Mouse (Mus musculus): ENCODE data around the gene Cox7a1. TPM values are rescaled to one million over a fixed set of nuclear protein-coding genes. Genes with fewer than 3 reads are reported as not detected.
"Not testable (repeated sequence)": the region's sequence is repeated elsewhere in the genome, so short reads cannot be mapped to it uniquely, and the experiment has no call there.

Cox7a1 gene
- 100 to 1,000 TPM; 268 to 275 TPM for total RNA-seq (2021)
- long read RNA-seq, experiment 1, transcript Cox7a1-201 (4 exons, 393 nt) = major isoform, 59 of 74 reads
- long read RNA-seq, experiment 1, partial matches to known transcripts = 11 of 74 reads
- long read RNA-seq, experiment 1, other reads (novel, unspliced or antisense) = 2 of 74 reads
- long read RNA-seq, experiment 2, transcript Cox7a1-201 (4 exons, 393 nt) = major isoform, 63 of 75 reads
- long read RNA-seq, experiment 2, partial matches to known transcripts = 9 of 75 reads
- long read RNA-seq, experiment 2, other reads (novel, unspliced or antisense) = 0 of 75 reads

GRCm38 (mm10) chr7:30183879-30184289 lies at the start of gene Cox7a1:
Cox7a1 (plus strand) TSS chr7:30184144.
- DNase-seq (ENCODE audit: low spot score in 2 of 2) = peak in 1 of 2 experiments; percentile 83

GRCm38 (mm10) chr7:30136826-30137225 lies 47.1 kb upstream of the Cox7a1 start:
- no peak for DNase-seq (ENCODE audit: low spot score in 2 of 2)

- no peak for DNase-seq (ENCODE audit: low spot score in 2 of 2)
Measured at GRCm38 (mm10) chr7:30143170-30143554, 40.8 kb upstream of the Cox7a1 start.

GRCm38 (mm10) chr7:30143555-30144209 lies 40.3 kb upstream of the Cox7a1 start:
- peak; percentile 49 to 76 for DNase-seq (ENCODE audit: low spot score in 2 of 2)

- DNase-seq (ENCODE audit: low spot score in 2 of 2) = no peak
Measured at GRCm38 (mm10) chr7:30147011-30147410, 36.9 kb upstream of the Cox7a1 start.

GRCm38 (mm10) chr7:30154040-30154439 lies 29.9 kb upstream of the Cox7a1 start:
- no peak for DNase-seq (ENCODE audit: low spot score in 2 of 2)

GRCm38 (mm10) chr7:30155507-30155906 lies 28.4 kb upstream of the Cox7a1 start:
- no peak for DNase-seq (ENCODE audit: low spot score in 2 of 2)

- no peak for DNase-seq (ENCODE audit: low spot score in 2 of 2)
Measured at GRCm38 (mm10) chr7:30163113-30163512, 20.8 kb upstream of the Cox7a1 start.

GRCm38 (mm10) chr7:30164745-30165144 lies 19.2 kb upstream of the Cox7a1 start:
- no peak for DNase-seq (ENCODE audit: low spot score in 2 of 2)

GRCm38 (mm10) chr7:30168914-30169582 lies 14.9 kb upstream of the Cox7a1 start:
- DNase-seq (ENCODE audit: low spot score in 2 of 2) = no peak

GRCm38 (mm10) chr7:30169583-30170282 lies 14.2 kb upstream of the Cox7a1 start, which contains the start of gene Zfp146:
Zfp146 (minus strand) TSS chr7:30169750.
- DNase-seq (ENCODE audit: low spot score in 2 of 2) = peak; percentile 72 to 88

GRCm38 (mm10) chr7:30170283-30170951 lies 13.5 kb upstream of the Cox7a1 start:
- no peak for DNase-seq (ENCODE audit: low spot score in 2 of 2)

GRCm38 (mm10) chr7:30176474-30176873 lies 7.5 kb upstream of the Cox7a1 start:
- no peak for DNase-seq (ENCODE audit: low spot score in 2 of 2)

- DNase-seq (ENCODE audit: low spot score in 2 of 2) = no peak
Measured at GRCm38 (mm10) chr7:30178256-30178655, 5.7 kb upstream of the Cox7a1 start.

- peak in 1 of 2 experiments; percentile 72 for DNase-seq (ENCODE audit: low spot score in 2 of 2)
Measured at GRCm38 (mm10) chr7:30181308-30181707, 2.6 kb upstream of the Cox7a1 start.

GRCm38 (mm10) chr7:30181929-30182328 lies 2.0 kb upstream of the Cox7a1 start:
- not testable (repeated sequence) for DNase-seq (ENCODE audit: low spot score in 2 of 2)

GRCm38 (mm10) chr7:30183189-30183588 lies 755 bp upstream of the Cox7a1 start:
- not testable (repeated sequence) for DNase-seq (ENCODE audit: low spot score in 2 of 2)

GRCm38 (mm10) chr7:30184641-30185348 lies 851 bp downstream of the Cox7a1 start:
- DNase-seq (ENCODE audit: low spot score in 2 of 2) = no peak

GRCm38 (mm10) chr7:30188344-30189115 lies 4.6 kb downstream of the Cox7a1 start:
- no peak for DNase-seq (ENCODE audit: low spot score in 2 of 2)

Data from gastrocnemius, postnatal 4 days (tissue).